Mouse (Mus musculus) mature B cell (primary cell): ENCODE measurements around the gene Ppfia4.

Experiments
- in situ Hi-C: fragments of 300-500 bp; cut with MboI; formaldehyde crosslinking; loops from 2 replicates; pipeline ENCODE4 v1.14.3; 2019

Ppfia4 gene

DNA sequence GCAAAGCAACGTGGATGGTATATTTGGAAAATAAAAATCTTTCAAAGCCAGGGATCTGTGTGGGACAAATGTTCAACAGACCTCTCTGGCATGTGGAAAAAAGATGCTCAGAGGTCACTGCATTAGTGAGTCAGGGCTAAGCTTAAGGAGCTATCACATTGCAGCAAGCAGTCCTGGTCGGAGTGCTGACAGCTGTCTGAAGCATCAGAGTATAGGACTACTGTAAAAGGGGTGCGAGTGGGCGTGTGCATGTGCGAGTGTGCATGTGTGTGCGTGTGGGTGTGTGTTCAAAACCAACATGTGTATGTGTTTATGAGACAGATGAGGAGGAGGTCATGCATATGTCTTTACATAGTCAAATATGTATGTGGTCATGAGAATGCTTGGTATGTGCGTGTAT lies 6.4 kb upstream of the Ppfia4 start:
- in situ Hi-C loops: no loop called here

DNA sequence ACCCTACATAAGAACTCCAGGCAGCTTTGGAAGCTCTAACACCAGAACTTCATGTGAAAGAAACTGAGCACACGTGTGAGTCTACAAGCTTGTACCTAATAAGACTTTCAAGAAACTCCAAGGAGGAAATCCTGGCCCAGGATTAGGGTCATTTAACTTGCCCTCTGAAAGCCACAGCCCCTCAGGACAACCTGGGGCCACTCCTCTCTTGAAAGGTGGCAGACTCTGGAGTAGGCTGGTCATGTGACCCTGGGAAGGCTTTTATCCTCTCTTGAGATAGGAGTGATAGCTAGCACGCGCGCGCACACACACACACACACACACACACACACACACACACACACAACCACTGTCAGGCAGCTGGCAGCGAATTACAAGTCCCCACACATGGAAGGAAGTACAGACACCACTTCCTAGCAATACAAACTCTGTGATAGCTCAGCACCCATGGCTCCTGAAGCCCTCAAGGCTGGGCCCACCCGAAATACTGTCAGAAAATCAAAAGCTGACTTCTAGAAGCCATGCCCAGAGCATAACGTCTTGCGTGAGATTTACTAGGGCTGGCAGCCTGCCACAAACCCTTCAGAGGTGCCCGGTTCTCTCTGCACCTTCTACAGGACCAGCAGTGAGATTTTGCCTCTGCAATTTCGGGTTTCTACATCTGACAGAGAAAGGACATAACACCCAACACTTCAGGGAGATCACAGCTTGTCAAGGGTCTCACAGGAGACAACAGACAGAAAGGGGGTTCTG lies 4.4 kb upstream of the Ppfia4 start:
- in situ Hi-C loops: no loop called here

DNA sequence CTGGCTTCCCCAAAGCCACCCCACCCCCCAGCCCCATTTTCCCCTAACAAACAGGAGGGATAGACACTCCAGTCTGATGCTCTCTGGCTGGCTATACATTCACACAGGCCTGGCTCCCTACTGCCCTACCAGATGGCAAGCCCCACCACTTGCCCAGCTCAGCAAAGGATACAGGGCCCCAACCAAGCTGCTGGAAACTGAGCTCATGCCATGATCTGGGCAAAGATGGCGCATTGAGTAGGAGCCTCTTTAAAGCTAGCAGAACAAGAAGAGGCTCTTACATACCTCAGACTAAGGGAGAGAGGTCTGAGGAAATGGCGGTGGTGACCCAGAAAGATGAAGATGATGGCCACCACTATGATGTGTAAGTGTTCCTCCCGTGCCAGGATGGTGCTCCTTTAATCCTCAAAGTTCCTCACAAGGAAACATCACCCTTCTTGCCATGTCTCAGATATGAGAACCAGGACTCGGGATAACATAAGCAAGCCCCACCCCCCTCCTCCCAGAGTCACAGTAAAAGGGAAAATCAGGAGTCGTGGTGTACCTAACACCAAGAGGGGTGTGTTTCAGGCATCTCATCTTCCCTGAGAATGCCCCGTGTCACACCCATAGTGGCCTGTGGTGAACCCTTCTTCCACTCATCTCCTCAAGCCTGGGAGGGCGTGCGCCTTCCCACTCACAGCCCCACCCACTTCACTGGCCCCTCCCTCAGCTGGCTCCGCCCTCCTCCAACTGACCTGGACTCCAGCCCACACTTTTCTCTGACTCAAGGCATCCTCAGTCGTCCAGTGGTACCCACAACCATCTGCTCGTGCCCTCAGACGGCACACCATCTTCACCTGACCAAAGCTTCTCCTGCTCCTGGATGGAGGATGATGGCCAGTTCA lies 3.4 kb upstream of the Ppfia4 start:
- in situ Hi-C loops: no loop called here

DNA sequence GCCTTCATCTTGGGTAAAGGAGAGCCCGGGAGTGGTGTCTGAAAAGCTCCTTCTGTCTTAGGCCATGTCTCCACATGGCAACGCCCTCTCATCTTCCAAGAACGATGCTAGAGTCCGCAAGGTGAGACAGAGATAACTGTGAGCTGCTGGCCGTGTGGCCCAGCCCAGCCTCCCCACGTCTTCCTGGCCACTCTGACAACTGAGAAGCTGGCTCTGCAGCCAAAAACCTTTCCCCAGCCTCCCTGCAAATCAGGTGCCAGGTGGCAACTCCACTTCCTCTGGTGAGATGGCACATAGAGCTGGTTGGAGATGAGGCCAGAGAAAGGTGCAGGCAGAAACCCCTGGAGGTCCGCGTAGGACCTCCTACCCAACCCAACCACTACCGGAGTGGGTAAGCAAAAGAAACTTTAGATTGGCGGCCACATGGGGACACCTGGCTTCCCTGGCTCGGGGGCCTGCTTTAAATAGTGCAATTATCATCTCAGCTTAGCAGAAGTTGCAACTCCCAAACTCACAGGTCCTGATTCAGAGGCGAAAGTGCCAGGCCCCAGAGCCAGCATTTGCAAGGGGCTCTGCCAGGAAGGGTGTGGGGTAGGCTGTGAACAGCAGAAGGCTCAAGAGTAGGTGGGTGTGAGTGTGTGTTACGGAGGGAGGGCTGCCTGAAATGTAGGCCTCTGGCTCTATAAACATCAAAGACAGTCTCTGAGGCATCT lies 2.6 kb upstream of the Ppfia4 start:
- in situ Hi-C loops: no loop called here

DNA sequence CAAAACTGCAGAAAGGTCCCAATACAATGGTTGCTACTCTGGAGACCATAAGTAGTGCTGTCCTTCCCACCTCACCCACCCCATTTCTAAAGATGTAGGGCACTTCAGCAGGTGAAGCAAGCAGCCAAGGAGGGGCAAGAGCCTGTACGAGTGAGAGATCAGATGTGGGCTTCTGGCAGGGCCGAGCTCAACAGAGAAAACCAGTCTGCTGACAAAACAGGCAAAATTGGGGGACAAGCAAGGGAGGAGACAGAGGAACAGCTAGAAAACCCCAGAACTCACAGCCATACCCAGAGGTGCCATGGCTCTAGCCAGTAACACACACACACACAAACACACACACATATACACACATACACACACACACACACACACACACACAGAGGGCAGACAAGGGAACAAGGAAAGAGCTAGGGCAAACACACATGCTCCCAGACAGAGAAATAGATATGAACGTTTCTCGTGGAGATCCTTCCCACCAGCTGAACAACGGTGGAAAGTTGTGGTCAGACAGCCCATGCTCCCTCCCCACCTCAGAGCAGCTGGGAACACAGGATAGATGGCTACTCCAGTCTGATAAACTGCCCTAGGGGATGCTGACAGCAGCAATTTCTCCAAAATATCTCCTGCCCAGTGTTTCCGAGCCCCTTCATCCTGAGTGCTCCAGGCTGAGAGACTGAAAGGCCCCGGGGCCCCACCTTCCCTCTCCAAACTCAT lies 1.5 kb upstream of the Ppfia4 start:
- in situ Hi-C loops: no loop called here

DNA sequence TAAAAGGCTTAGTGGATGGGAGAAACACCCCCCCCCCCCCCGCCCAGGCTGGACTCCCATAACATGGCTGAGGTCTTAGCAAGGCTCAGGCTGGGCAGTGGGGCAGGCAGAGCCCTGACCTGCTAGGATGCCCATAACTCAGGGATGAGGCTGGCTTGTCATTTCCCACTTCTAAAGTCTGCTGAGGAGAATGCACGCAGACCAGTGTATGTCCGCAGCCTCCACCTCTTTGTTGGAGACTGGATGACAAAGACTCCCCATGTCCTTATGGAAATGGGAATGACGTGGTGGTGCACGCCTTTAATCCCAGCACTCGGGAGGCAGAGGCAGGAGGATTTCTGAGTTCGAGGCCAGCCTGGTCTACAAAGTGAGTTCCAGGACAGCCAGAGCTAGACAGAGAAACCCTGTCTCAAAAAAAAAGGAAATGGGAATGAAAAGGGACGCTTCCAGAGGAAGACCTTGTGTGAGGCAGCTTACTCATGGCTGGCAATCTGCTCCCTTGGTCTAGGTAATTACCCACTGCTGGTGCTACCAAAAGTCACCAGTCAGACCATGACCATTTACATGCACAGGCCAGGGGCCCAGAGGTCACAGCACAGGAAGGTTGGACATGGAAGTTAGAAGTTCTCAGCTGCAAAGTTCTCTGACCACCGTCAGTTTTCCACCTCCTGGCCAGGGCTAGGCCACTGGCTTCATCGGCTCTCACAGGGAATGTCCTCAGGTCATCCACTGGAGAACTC lies 813 bp upstream of the Ppfia4 start:
- in situ Hi-C loops: no loop called here

DNA sequence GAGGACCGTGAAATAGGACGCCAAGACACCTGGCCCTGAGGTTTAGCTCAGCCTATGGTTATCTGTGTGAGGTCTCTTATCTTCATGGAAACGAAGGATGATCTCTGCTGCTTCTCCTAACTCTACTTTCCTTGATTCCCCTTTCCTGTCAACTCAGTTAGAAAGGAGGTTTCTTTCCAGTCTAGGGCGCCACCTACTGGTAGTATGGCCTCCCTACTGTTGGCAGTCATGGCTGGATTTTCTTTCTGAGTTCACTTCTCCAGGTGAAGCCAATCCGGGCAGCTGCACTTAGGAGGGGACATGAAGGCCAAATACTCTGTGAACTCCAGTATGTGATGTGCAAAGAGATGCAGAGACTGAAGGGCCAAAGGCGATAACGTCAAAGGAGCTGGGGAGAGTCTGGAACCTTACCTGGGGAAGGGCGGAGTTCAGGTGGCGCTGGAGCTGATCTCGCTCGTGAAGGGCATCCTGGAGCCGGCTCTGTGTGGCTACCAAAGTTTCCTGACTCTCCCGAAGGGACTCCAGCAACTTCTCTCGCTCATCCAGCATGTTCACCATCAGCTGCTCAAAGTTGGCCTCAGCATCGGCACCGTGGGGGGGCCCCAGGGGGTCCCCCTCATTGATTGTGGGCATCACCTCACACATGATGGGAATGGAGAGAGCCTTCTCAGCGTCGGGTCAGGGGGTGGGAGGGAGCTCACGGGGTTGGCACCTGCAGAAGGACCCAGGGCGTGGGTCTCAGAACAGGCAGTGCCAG lies 671 bp downstream of the Ppfia4 start:
- in situ Hi-C loops: no loop called here

DNA sequence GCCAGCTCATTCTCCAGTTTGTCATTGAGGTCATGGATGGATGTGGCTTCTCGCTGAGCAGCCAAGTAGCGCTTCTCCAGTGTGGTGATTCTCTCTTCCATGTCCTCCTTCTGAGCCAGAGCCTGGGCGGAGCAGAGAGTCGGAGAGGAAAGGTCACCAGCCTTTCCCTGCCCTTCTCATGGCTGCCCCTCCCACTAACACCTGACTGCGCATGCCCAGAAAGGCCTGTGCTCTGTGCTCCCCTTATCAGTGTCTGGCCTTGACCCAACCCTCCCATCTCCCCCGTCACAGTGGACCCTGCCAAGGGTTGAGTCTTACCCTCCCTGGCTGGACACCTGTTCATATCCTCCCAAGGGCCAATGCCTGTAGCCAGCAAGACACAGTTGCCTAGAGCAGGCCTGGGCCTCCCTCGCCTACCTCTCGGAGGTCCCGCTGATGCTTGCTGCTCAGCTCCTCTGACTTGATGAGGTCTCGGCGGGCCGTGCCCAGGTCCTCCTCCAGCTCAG lies 5.8 kb downstream of the Ppfia4 start:
- in situ Hi-C loops: no loop called here

DNA sequence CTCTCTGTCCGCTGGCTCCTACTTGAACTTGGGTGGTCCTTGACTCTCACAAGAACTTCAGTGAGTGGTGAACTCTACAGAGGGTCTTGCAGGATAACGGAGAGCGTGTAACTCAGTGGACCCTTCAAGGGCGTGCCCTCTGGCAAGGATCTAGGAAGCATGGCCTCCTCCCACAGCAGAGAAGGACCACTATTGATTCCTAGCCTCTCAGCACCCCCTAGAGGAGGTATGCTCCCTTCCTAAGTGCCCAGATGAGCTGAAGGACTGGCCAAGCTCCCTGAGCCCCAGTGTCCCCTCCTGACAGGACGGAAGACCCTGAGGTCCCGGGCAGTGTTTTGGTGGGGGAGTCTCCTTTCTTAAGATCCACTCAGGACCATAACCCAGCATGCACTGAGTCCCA lies 10.1 kb downstream of the Ppfia4 start:
- in situ Hi-C loops: loop anchor here (5.0 kb wide), 1 partner anchor 170 kb away; no protein-coding TSS in a partner anchor

DNA sequence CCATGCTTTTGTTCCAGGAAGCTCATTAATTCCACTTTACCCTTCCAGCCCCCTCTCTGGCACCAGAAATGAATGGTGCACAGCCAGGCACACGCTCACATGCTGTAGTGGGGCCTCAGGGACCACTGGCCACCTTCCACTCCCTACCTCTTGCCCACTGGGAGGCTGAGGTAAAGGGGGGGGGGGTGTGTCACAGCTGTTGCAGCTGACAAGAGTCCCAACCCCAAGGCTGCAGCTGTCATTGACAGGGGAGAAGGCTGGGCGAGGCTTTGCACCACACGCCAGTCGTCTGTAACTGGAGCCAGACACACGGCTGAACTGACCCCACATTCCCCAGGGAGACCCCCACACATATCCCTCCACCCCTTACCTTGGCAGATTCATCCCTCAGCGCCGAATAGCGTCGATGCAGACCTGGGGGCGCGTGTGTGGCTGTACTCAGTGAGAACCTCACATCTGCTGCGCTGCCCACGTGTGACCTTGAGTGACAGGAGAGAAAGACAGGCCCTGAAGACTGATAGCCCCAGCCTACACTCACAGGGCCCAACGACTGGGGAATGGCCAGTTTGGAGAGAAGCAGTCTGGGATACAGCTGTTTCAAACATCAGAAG lies 11.9 kb downstream of the Ppfia4 start:
- in situ Hi-C loops: loop anchor here (5.0 kb wide), 1 partner anchor 168 kb away; no protein-coding TSS in a partner anchor

DNA sequence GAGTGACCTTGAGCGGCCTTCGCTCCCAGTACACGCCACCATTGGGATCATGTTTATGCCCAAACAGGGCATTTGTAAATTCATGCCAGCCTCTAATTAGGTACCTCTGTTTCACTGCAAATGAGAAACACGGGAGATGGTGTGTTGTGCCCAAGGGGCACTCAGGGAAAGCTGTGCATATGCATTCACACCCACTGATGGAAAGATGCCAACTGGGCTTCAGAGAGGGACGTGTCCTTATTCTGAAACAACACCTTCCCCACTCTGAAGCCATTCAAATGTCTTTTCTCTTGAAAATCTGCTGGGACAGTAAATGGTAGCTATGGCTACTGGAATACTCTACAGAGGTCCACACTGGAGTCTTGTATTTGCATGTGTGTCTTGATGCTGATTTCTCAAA lies 14.5 kb downstream of the Ppfia4 start:
- in situ Hi-C loops: no loop called here

DNA sequence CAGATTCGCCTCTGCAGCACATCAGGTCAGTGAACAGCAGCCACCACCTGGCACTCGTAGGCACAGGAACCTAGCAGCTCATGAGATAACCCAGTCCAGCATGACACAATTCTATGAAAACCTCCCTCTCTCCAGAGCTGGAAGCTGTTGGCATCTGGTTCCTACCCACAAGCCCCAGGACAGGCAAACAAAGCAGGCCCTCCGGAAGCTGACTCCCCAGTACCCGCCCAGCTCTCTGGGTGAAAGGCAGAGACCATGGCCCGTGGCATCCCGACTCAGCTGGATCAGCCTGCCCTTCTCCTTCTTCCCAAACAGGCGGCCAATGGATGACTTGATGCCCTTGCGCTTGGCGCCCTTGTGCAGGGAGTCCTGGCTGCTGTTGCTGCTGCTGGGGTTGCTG lies 16.4 kb downstream of the Ppfia4 start:
- in situ Hi-C loops: no loop called here

DNA sequence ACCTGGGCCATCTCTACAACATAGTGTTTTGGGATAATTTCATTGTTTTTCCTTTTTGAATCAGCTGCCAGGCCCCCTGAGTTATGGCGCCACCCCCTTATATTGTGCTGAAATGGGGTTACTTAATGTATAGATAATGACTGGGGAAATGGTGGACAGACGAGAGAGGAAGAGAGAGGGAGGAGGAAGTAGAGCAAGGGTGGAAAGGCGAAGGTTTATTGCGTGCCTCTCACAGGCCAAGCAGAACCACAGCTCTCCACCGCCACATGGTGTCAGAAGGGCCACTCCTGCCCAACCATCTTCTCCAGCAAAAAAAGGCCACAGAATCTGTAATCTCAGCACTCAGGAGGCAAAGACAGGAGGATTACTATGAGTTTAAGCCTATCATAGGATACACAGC lies 17.5 kb downstream of the Ppfia4 start:
- in situ Hi-C loops: no loop called here

DNA sequence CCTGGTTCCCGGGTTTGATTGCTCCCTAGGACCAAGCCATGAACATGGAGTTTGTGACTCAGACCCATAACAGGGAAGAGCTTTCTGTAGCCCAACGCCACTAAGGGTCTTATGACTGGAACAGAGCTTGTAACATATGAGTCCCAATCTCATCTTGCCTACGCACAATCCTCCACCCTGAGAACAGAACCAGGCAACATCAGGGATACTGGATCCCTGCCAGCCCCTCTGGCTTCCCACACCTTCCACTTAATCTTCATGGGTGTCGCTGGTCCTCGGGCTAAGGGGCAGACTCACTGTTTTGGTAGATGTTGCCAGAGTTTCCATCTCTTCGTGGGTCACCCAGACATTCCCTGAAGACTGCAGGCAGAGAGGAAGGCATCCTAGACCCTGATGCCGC lies 21.0 kb downstream of the Ppfia4 start:
- in situ Hi-C loops: no loop called here

DNA sequence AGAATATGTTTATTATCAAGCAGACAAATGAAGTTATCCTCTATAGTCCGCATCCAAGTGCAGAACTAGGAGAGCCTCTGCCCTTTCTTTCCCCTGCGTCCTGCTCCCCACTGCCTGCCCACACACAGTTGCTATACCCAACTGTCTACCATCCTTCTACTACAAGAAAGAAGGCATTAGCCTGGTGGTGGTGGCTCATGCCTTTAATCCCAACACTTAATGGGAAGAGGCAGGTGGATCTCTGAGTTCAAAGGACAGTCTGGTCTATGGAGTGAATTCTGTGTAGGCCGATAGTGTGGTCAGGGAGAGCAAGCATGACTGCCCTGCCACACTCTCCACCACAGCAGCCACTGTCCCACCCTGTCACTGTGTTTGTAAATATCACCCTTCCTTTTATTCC lies 22.0 kb downstream of the Ppfia4 start:
- in situ Hi-C loops: no loop called here

DNA sequence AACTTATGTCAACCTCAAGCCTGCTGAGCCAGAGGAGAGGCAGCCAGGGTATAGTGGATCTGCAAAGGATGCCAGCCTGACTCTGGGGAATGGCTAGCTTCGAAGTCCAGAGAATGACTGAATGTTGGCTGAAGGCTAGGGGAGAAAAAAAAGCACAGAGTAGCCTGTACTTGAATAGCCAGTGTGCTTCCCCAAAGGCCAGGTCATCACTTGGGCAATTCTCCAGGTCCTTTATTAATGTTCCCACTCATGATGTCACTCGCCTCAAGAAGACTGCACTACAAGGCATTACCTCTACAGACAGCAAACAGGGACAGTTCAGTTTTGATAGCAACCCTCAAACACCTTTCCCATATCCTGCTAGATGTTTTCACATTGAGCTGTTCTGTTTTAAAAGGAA lies 22.4 kb downstream of the Ppfia4 start:
- in situ Hi-C loops: no loop called here

DNA sequence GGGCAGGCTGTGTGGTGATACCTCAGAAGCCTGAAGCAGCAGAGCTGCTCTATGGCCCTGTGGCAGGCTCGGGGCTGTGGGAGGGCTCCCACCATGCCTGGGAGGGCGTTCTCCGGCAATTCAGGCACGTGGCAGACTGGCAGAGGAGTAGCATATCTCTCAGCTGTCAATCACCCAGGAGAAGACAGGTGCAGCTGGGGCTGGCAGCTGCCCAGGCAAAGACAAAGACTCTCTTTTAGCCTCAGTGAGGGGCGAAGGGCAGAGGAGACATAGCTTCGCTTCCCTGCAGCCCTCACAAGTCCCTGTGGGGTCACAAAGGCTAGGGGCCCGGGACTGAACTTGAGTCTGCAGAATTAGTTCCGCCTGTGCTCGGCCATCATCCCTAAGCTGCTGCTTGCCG lies 25.3 kb downstream of the Ppfia4 start:
- in situ Hi-C loops: no loop called here

DNA sequence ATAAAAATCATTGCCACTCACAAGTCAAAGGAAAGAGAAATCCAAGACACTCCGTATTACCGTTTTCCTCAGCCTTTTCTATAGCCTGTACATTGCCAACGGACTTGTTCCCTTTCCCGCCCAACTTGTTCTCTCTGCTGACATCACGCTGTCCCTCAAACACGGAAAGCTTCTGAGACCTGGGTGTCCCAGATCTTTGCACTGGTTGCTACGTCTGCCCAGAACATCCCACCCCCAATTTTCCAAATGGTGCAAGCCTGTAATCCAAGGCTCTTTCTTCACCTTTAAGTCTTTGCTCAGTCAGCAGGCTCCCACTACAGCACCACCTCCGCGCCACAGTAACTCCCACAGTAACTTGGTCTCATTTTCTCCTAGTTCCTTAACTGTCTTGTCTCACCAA lies 27.8 kb downstream of the Ppfia4 start:
- in situ Hi-C loops: no loop called here

DNA sequence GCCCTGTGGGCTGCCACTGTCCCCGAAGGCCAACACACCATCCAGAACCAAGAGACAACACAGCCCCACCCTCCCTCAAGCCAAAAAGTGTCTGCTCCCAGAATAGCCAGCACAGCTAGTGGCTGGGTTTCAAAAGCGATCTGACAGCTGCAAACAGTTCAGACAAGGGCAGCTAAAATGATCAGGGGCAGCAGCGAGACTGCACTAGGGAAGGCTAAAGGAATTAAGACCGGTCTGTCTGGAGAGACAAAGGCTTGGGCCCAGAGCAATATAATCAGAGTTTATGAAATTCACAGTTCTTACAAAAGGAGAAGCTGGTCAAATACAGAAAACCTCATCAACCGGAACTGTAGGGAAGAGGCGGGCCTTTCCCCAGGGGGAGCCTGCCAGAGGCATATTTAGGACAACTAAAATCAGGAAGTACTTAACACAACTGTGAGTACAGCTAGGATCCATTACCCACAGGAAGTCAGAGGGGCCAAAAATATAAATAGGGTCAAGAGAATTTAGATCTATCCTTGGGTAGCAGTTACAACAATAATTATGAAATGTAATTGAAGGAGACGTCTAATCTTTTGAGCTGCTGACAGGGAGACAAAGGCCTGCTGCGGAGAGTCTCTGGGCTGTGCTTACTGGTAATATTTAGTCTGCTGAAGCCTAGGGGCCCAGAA lies 30.0 kb downstream of the Ppfia4 start:
- in situ Hi-C loops: no loop called here
